Mouse (Mus musculus): Measurements from ENCODE around the gene Flt1. TPM values are rescaled to one million over a fixed set of nuclear protein-coding genes. Genes with fewer than 3 reads are reported as not detected.

Flt1 gene
- total RNA-seq, 1 experiment: 5.1 TPM

- in situ Hi-C loops (cut with MboI; ENCODE audit: low sequenced_read_pairs in 2 of 2, unreplicated experiment in 2 of 2): no loop called here
- Histone ChIP-seq H3K9me3 (ENCODE audit: control insufficient read depth, insufficient read depth, low read depth, low read length) (no peaks in the 10 kb centered on the region), H3K4me3 (ENCODE audit: insufficient read depth in 1 of 2, low read depth in 1 of 2, low read length in 2 of 2, poor library complexity in 1 of 2, severe bottlenecking in 1 of 2) (no peak overlapping the region), H3K9ac (ENCODE audit: insufficient read depth, low read depth, low read length, poor library complexity, severe bottlenecking) (no peak overlapping the region), H3K4me1 (ENCODE audit: control insufficient read depth in 2 of 2, insufficient read depth in 2 of 2, low read length in 2 of 2, poor library complexity in 1 of 2) (no peaks in the 10 kb centered on the region), H3K27ac (ENCODE audit: insufficient read depth, low read depth, low read length, poor library complexity, severe bottlenecking) (no peak overlapping the region), H3K36me3 (ENCODE audit: control insufficient read depth, insufficient read depth, low read length, poor library complexity, severe bottlenecking) (no peaks in the 10 kb centered on the region)
- no peak for TF ChIP-seq ZNF384 (IDR thresholded peaks at IDR 0.05; ENCODE audit: low read depth, low read length)
- TF ChIP-seq MAFK (IDR thresholded peaks at IDR 0.05; ENCODE audit: insufficient read depth, low read depth, low read length): no peak
- no peak for TF ChIP-seq ZC3H11A (IDR thresholded peaks at IDR 0.05; ENCODE audit: borderline replicate concordance, low read depth, low read length)
- no peak for TF ChIP-seq CHD2 (IDR thresholded peaks at IDR 0.05; ENCODE audit: low read depth, low read length)
- no peak for TF ChIP-seq HCFC1 (IDR thresholded peaks at IDR 0.05; ENCODE audit: borderline replicate concordance, insufficient read depth, low read length)
- no peak for DNase-seq (ENCODE audit: low read depth, low spot score)
Measured at GRCm38 (mm10) chr5:147639940-147640339, 85.9 kb downstream of the Flt1 start.

GRCm38 (mm10) chr5:147636676-147637075 is 89.1 kb downstream of the Flt1 start:
- no peak for DNase-seq (ENCODE audit: low read depth, low spot score)
- no peak for TF ChIP-seq CHD2 (IDR thresholded peaks at IDR 0.05; ENCODE audit: low read depth, low read length)
- TF ChIP-seq HCFC1 (IDR thresholded peaks at IDR 0.05; ENCODE audit: borderline replicate concordance, insufficient read depth, low read length): no peak
- no peak for TF ChIP-seq ZC3H11A (IDR thresholded peaks at IDR 0.05; ENCODE audit: borderline replicate concordance, low read depth, low read length)
- no peak for TF ChIP-seq MAFK (IDR thresholded peaks at IDR 0.05; ENCODE audit: insufficient read depth, low read depth, low read length)
- TF ChIP-seq ZNF384 (IDR thresholded peaks at IDR 0.05; ENCODE audit: low read depth, low read length): no peak
- in situ Hi-C loops (cut with MboI; ENCODE audit: low sequenced_read_pairs in 2 of 2, unreplicated experiment in 2 of 2): no loop called here
- Histone ChIP-seq H3K36me3 (ENCODE audit: control insufficient read depth, insufficient read depth, low read length, poor library complexity, severe bottlenecking) (no peaks in the 10 kb centered on the region), H3K9me3 (ENCODE audit: control insufficient read depth, insufficient read depth, low read depth, low read length) (no peaks in the 10 kb centered on the region), H3K9ac (ENCODE audit: insufficient read depth, low read depth, low read length, poor library complexity, severe bottlenecking) (no peak overlapping the region), H3K4me1 (ENCODE audit: control insufficient read depth in 2 of 2, insufficient read depth in 2 of 2, low read length in 2 of 2, poor library complexity in 1 of 2) (no peaks in the 10 kb centered on the region), H3K4me3 (ENCODE audit: insufficient read depth in 1 of 2, low read depth in 1 of 2, low read length in 2 of 2, poor library complexity in 1 of 2, severe bottlenecking in 1 of 2) (no peak overlapping the region), H3K27ac (ENCODE audit: insufficient read depth, low read depth, low read length, poor library complexity, severe bottlenecking) (no peak overlapping the region)

- in situ Hi-C loops (cut with MboI; ENCODE audit: low sequenced_read_pairs in 2 of 2, unreplicated experiment in 2 of 2): no loop called here
- no peak for DNase-seq (ENCODE audit: low read depth, low spot score)
- Histone ChIP-seq H3K4me1 (ENCODE audit: control insufficient read depth in 2 of 2, insufficient read depth in 2 of 2, low read length in 2 of 2, poor library complexity in 1 of 2) (no peaks in the 10 kb centered on the region), H3K4me3 (ENCODE audit: insufficient read depth in 1 of 2, low read depth in 1 of 2, low read length in 2 of 2, poor library complexity in 1 of 2, severe bottlenecking in 1 of 2) (no peak overlapping the region), H3K27ac (ENCODE audit: insufficient read depth, low read depth, low read length, poor library complexity, severe bottlenecking) (no peak overlapping the region), H3K9me3 (ENCODE audit: control insufficient read depth, insufficient read depth, low read depth, low read length) (no peaks in the 10 kb centered on the region), H3K9ac (ENCODE audit: insufficient read depth, low read depth, low read length, poor library complexity, severe bottlenecking) (no peak overlapping the region), H3K36me3 (ENCODE audit: control insufficient read depth, insufficient read depth, low read length, poor library complexity, severe bottlenecking) (no peaks in the 10 kb centered on the region)
- no peak for TF ChIP-seq HCFC1 (IDR thresholded peaks at IDR 0.05; ENCODE audit: borderline replicate concordance, insufficient read depth, low read length)
- no peak for TF ChIP-seq ZC3H11A (IDR thresholded peaks at IDR 0.05; ENCODE audit: borderline replicate concordance, low read depth, low read length)
- TF ChIP-seq CHD2 (IDR thresholded peaks at IDR 0.05; ENCODE audit: low read depth, low read length): no peak
- no peak for TF ChIP-seq ZNF384 (IDR thresholded peaks at IDR 0.05; ENCODE audit: low read depth, low read length)
- no peak for TF ChIP-seq MAFK (IDR thresholded peaks at IDR 0.05; ENCODE audit: insufficient read depth, low read depth, low read length)
Measured at GRCm38 (mm10) chr5:147635883-147636282, 89.9 kb downstream of the Flt1 start.

DNA sequence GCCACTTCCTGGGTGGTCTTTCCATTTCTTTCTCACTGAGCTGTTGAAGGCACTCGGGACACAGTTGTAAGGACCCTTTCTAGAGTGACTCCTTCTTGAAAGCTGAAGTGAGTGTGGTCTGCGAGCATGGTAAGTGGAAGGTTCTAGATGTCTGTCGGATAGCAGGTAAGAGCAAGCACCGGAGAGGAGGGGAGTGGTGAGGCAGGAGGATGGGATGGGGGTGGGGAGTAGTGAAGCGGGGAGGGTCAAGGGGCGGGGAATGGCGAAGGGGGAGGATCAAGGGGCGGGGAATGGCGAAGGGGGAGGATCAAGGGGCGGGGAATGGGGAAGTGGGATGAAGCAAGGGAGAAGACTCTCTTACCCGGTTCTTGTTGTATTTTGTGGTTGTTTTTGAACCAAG is 91.8 kb downstream of the Flt1 start:
- Histone ChIP-seq H3K4me3 (ENCODE audit: insufficient read depth in 1 of 2, low read depth in 1 of 2, low read length in 2 of 2, poor library complexity in 1 of 2, severe bottlenecking in 1 of 2) (peak overlapping the region; percentile 58 to 84), H3K9me3 (ENCODE audit: control insufficient read depth, insufficient read depth, low read depth, low read length) (no peaks in the 10 kb centered on the region), H3K27ac (ENCODE audit: insufficient read depth, low read depth, low read length, poor library complexity, severe bottlenecking) (no peak overlapping the region), H3K36me3 (ENCODE audit: control insufficient read depth, insufficient read depth, low read length, poor library complexity, severe bottlenecking) (no peaks in the 10 kb centered on the region), H3K4me1 (ENCODE audit: control insufficient read depth in 2 of 2, insufficient read depth in 2 of 2, low read length in 2 of 2, poor library complexity in 1 of 2) (no peaks in the 10 kb centered on the region), H3K9ac (ENCODE audit: insufficient read depth, low read depth, low read length, poor library complexity, severe bottlenecking) (peak overlapping the region; percentile 64; the same call in 1 of the 2 replicates)
- in situ Hi-C loops (cut with MboI; ENCODE audit: low sequenced_read_pairs in 2 of 2, unreplicated experiment in 2 of 2): no loop called here
- peak; percentile 63 for DNase-seq (ENCODE audit: low read depth, low spot score)
- TF ChIP-seq CHD2 (IDR thresholded peaks at IDR 0.05; ENCODE audit: low read depth, low read length) (no peak), HCFC1 (IDR thresholded peaks at IDR 0.05; ENCODE audit: borderline replicate concordance, insufficient read depth, low read length) (no peak), MAFK (IDR thresholded peaks at IDR 0.05; ENCODE audit: insufficient read depth, low read depth, low read length) (no peak), ZNF384 (IDR thresholded peaks at IDR 0.05; ENCODE audit: low read depth, low read length) (no peak), ZC3H11A (IDR thresholded peaks at IDR 0.05; ENCODE audit: borderline replicate concordance, low read depth, low read length) (no peak)

- Histone ChIP-seq H3K9ac (ENCODE audit: insufficient read depth, low read depth, low read length, poor library complexity, severe bottlenecking) (no peak overlapping the region), H3K9me3 (ENCODE audit: control insufficient read depth, insufficient read depth, low read depth, low read length) (no peaks in the 10 kb centered on the region), H3K27ac (ENCODE audit: insufficient read depth, low read depth, low read length, poor library complexity, severe bottlenecking) (no peak overlapping the region), H3K36me3 (ENCODE audit: control insufficient read depth, insufficient read depth, low read length, poor library complexity, severe bottlenecking) (no peaks in the 10 kb centered on the region), H3K4me1 (ENCODE audit: control insufficient read depth in 2 of 2, insufficient read depth in 2 of 2, low read length in 2 of 2, poor library complexity in 1 of 2) (no peaks in the 10 kb centered on the region), H3K4me3 (ENCODE audit: insufficient read depth in 1 of 2, low read depth in 1 of 2, low read length in 2 of 2, poor library complexity in 1 of 2, severe bottlenecking in 1 of 2) (no peak overlapping the region)
- no peak for DNase-seq (ENCODE audit: low read depth, low spot score)
- TF ChIP-seq MAFK (IDR thresholded peaks at IDR 0.05; ENCODE audit: insufficient read depth, low read depth, low read length) (no peak), ZNF384 (IDR thresholded peaks at IDR 0.05; ENCODE audit: low read depth, low read length) (no peak), HCFC1 (IDR thresholded peaks at IDR 0.05; ENCODE audit: borderline replicate concordance, insufficient read depth, low read length) (no peak)
- in situ Hi-C loops (cut with MboI; ENCODE audit: low sequenced_read_pairs in 2 of 2, unreplicated experiment in 2 of 2): no loop called here
Measured at GRCm38 (mm10) chr5:147632716-147633115, 93.1 kb downstream of the Flt1 start.
